Mouse (Mus musculus): ENCODE results near the gene Fam222a. TPM values are rescaled to one million over a fixed set of nuclear protein-coding genes. Genes with fewer than 3 reads are reported as not detected.

Gene Fam222a
- polyA plus RNA-seq, 1 experiment: 22.5 TPM

- TF ChIP-seq CTCF (IDR thresholded peaks at IDR 0.05; ENCODE audit: control insufficient read depth, insufficient read depth, insufficient replicate concordance, low read depth, low read length): no peak
- Histone ChIP-seq H3K27ac (ENCODE audit: control insufficient read depth, insufficient read depth, low read depth, low read length) (no peak overlapping the region), H3K27me3 (ENCODE audit: control insufficient read depth, insufficient read depth, low read length) (no peaks in the 10 kb centered on the region), H3K36me3 (ENCODE audit: control insufficient read depth, insufficient read depth, low read length) (no peaks in the 10 kb centered on the region), H3K4me1 (ENCODE audit: control insufficient read depth, insufficient read depth, low read length) (peaks cover 14% of the 10 kb centered on the region), H3K4me3 (ENCODE audit: control insufficient read depth, low read depth, low read length) (no peak overlapping the region)
Measured at GRCm38 (mm10) chr5:114645916-114646315, 78.1 kb downstream of the Fam222a start.

DNA sequence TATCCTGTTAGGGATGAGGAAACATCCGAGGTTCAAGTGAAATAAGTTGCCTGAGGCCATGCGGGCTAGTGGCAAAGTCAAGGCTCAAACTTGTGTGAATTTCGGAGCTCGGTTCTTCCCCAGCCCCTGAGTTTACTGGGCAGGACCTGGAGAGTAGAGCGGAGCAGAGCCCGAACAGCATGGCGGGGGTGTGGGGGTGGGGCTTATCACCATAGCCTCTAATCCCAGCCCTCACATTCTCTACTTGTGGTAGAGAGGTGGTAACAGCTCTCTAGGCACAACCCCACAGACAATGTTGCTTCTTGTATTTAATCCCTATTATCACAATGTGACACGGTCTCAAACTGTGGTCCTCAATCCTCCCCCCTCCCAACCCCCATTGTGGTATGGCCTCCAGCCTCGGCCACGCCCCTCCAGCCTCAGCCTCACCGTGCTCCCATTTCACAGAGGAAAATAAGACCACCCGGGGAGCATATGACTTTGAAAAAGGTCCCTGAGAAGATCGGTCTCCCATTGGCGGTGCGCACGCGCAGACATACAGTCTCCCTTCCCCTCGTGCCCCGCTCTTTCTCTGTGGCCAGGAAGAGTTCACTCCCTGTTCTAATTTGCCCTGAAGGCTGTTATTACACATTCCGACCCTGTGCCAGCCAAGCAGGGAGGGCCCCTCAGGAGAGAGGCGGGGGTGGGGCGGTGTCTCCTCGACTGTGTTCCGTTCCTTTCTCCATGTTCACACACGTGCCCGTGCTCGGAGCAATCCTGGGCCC lies 79.6 kb downstream of the Fam222a start:
- Histone ChIP-seq H3K27me3 (ENCODE audit: control insufficient read depth, insufficient read depth, low read length) (no peaks in the 10 kb centered on the region), H3K4me1 (ENCODE audit: control insufficient read depth, insufficient read depth, low read length) (peaks cover 14% of the 10 kb centered on the region)

GRCm38 (mm10) chr5:114648728-114649311 lies 81.0 kb downstream of the Fam222a start:
- Histone ChIP-seq H3K27ac (ENCODE audit: control insufficient read depth, insufficient read depth, low read depth, low read length) (no peak overlapping the region), H3K36me3 (ENCODE audit: control insufficient read depth, insufficient read depth, low read length) (no peaks in the 10 kb centered on the region), H3K27me3 (ENCODE audit: control insufficient read depth, insufficient read depth, low read length) (no peaks in the 10 kb centered on the region), H3K4me1 (ENCODE audit: control insufficient read depth, insufficient read depth, low read length) (peaks cover 14% of the 10 kb centered on the region), H3K4me3 (ENCODE audit: control insufficient read depth, low read depth, low read length) (no peak overlapping the region)
- TF ChIP-seq CTCF (IDR thresholded peaks at IDR 0.05; ENCODE audit: control insufficient read depth, insufficient read depth, insufficient replicate concordance, low read depth, low read length) (no peak), POLR2A (IDR thresholded peaks at IDR 0.05; ENCODE audit: control insufficient read depth, low read depth, low read length) (no peak)

More for the DNA sequence above, 79.6 kb downstream of the Fam222a start:
- peak overlapping the region; percentile 51 for H3K4me3 ChIP-seq (ENCODE audit: control insufficient read depth, low read depth, low read length)
- TF ChIP-seq CTCF (IDR thresholded peaks at IDR 0.05; ENCODE audit: control insufficient read depth, insufficient read depth, insufficient replicate concordance, low read depth, low read length) (no peak), POLR2A (IDR thresholded peaks at IDR 0.05; ENCODE audit: control insufficient read depth, low read depth, low read length) (no peak)
- no peak overlapping the region for H3K27ac ChIP-seq (ENCODE audit: control insufficient read depth, insufficient read depth, low read depth, low read length)
- no peaks in the 10 kb centered on the region for H3K36me3 ChIP-seq (ENCODE audit: control insufficient read depth, insufficient read depth, low read length)

GRCm38 (mm10) chr5:114651002-114651401 lies 83.2 kb downstream of the Fam222a start:
- Histone ChIP-seq H3K36me3 (ENCODE audit: control insufficient read depth, insufficient read depth, low read length) (no peaks in the 10 kb centered on the region), H3K4me1 (ENCODE audit: control insufficient read depth, insufficient read depth, low read length) (peaks cover 14% of the 10 kb centered on the region), H3K27ac (ENCODE audit: control insufficient read depth, insufficient read depth, low read depth, low read length) (no peak overlapping the region), H3K4me3 (ENCODE audit: control insufficient read depth, low read depth, low read length) (no peak overlapping the region), H3K27me3 (ENCODE audit: control insufficient read depth, insufficient read depth, low read length) (no peaks in the 10 kb centered on the region)
- no peak for TF ChIP-seq CTCF (IDR thresholded peaks at IDR 0.05; ENCODE audit: control insufficient read depth, insufficient read depth, insufficient replicate concordance, low read depth, low read length)
- TF ChIP-seq POLR2A (IDR thresholded peaks at IDR 0.05; ENCODE audit: control insufficient read depth, low read depth, low read length): no peak

- Histone ChIP-seq H3K36me3 (ENCODE audit: control insufficient read depth, insufficient read depth, low read length) (no peaks in the 10 kb centered on the region), H3K27me3 (ENCODE audit: control insufficient read depth, insufficient read depth, low read length) (no peaks in the 10 kb centered on the region), H3K4me1 (ENCODE audit: control insufficient read depth, insufficient read depth, low read length) (peaks cover 13% of the 10 kb centered on the region), H3K27ac (ENCODE audit: control insufficient read depth, insufficient read depth, low read depth, low read length) (no peak overlapping the region), H3K4me3 (ENCODE audit: control insufficient read depth, low read depth, low read length) (no peak overlapping the region)
- TF ChIP-seq POLR2A (IDR thresholded peaks at IDR 0.05; ENCODE audit: control insufficient read depth, low read depth, low read length) (no peak), CTCF (IDR thresholded peaks at IDR 0.05; ENCODE audit: control insufficient read depth, insufficient read depth, insufficient replicate concordance, low read depth, low read length) (no peak)
Measured at GRCm38 (mm10) chr5:114651449-114651848, 83.6 kb downstream of the Fam222a start.

DNA sequence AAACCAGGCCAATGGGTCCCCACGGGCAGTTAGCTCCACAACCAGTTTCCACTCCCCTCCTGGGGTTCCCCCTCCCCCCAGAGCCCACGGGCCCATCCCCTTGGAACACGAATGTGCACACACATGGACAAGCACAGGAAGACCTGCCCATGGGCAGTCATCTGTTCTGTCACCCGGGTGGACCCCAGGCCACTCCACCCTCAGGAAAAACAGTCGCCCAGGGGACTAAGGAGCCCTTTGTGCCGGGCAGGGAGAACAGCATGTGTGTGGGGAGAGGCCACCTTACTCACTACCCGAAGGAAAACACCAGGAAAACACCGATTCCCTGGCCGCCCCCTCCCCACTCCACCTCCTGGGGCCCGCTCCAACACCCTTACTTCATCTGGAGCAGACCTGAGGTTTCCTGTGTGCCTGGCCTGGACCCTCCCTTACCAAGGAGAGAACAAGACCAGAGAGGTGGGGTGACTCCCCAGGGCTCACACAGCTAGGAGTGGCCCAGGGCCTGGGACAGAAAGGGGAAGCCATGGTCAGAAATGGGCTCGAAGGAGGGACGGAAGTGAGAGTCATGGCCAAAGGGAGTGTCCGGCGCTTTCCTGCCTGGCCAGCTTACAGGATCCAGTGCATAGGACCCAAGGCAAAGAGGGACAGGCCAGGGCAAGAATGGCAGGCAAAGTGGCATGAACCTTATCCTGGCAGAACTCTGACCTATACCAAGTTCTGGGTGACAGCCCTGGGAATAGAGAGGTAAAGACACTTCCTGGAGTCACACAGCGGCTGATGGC lies 86.0 kb downstream of the Fam222a start:
- no peak overlapping the region for H3K27ac ChIP-seq (ENCODE audit: control insufficient read depth, insufficient read depth, low read depth, low read length)
- TF ChIP-seq CTCF (IDR thresholded peaks at IDR 0.05; ENCODE audit: control insufficient read depth, insufficient read depth, insufficient replicate concordance, low read depth, low read length) (no peak), POLR2A (IDR thresholded peaks at IDR 0.05; ENCODE audit: control insufficient read depth, low read depth, low read length) (no peak)
- no peaks in the 10 kb centered on the region for H3K27me3 ChIP-seq (ENCODE audit: control insufficient read depth, insufficient read depth, low read length)
- no peak overlapping the region for H3K4me3 ChIP-seq (ENCODE audit: control insufficient read depth, low read depth, low read length)
- peaks cover 11% of the 10 kb centered on the region for H3K4me1 ChIP-seq (ENCODE audit: control insufficient read depth, insufficient read depth, low read length)
- no peaks in the 10 kb centered on the region for H3K36me3 ChIP-seq (ENCODE audit: control insufficient read depth, insufficient read depth, low read length)

DNA sequence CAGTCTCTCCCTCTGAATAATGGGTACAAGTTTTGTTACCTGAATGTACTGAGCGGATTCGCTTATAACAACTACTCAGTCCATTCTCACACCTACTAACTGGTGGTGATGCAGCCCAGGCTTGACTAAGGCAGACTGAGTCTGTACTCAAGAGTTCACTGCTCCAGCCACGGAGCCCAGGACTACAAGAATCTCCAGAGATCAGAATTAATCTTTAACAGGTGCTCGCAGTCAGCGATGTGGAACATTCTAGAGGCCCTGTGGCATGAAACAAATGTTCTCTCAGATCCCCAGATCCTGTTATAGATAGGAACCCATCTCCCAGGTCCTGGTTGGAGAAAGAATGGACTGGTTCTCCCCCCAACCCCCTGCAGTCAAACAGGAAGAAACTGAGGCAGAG lies 87.9 kb downstream of the Fam222a start:
- Histone ChIP-seq H3K4me1 (ENCODE audit: control insufficient read depth, insufficient read depth, low read length) (peaks cover 9% of the 10 kb centered on the region), H3K36me3 (ENCODE audit: control insufficient read depth, insufficient read depth, low read length) (no peaks in the 10 kb centered on the region), H3K27ac (ENCODE audit: control insufficient read depth, insufficient read depth, low read depth, low read length) (no peak overlapping the region), H3K4me3 (ENCODE audit: control insufficient read depth, low read depth, low read length) (no peak overlapping the region), H3K27me3 (ENCODE audit: control insufficient read depth, insufficient read depth, low read length) (no peaks in the 10 kb centered on the region)
- TF ChIP-seq POLR2A (IDR thresholded peaks at IDR 0.05; ENCODE audit: control insufficient read depth, low read depth, low read length) (no peak), CTCF (IDR thresholded peaks at IDR 0.05; ENCODE audit: control insufficient read depth, insufficient read depth, insufficient replicate concordance, low read depth, low read length) (no peak)

All from testis, adult 2 months (tissue).